Mouse (Mus musculus): ENCODE measurements around the gene Col6a6. TPM values are rescaled to one million over a fixed set of nuclear protein-coding genes. Genes with fewer than 3 reads are reported as not detected.
A peak's percentile ranks its signal among the peaks of the same experiment; 100 is the strongest.

The Col6a6 gene
- polyA plus RNA-seq, 1 experiment from 2014 or later, result 0.09 TPM

- no peak overlapping the region for H3K9ac ChIP-seq (replicated peaks; ENCODE audit: low read length)
- no peaks in the 10 kb centered on the region for H3K4me1 ChIP-seq (ENCODE audit: control insufficient read depth, insufficient read depth, low read length)
- H3K4me2 ChIP-seq (ENCODE audit: low read length), result no peak overlapping the region
- no peak for ATAC-seq (ENCODE audit: low FRiP score, low TSS enrichment)
- no peaks in the 10 kb centered on the region for H3K36me3 ChIP-seq (ENCODE audit: control insufficient read depth, insufficient read depth, low read length)
- no peaks in the 10 kb centered on the region for H3K9me3 ChIP-seq (ENCODE audit: control insufficient read depth, low read length)
- WGBS, result 89% methylated on average over 5 of the region's 5 CpGs
- no peak overlapping the region for H3K4me3 ChIP-seq (replicated peaks; ENCODE audit: low read depth, low read length)
- H3K27ac ChIP-seq (replicated peaks; ENCODE audit: low read depth, low read length), result no peak overlapping the region
- DNase-seq, result no peak
- H3K27me3 ChIP-seq (ENCODE audit: control insufficient read depth, insufficient read depth, low read length), result no peaks in the 10 kb centered on the region
Measured at GRCm38 (mm10) chr9:105814436-105814835, 13.5 kb downstream of the Col6a6 start.

GRCm38 (mm10) chr9:105811458-105811857 lies 16.5 kb downstream of the Col6a6 start:
- no peak overlapping the region for H3K9ac ChIP-seq (replicated peaks; ENCODE audit: low read length)
- WGBS, result 49% methylated on average over 7 of the region's 7 CpGs

GRCm38 (mm10) chr9:105808920-105809505 lies 18.9 kb downstream of the Col6a6 start:
- DNase-seq (no peak), ATAC-seq (ENCODE audit: low FRiP score, low TSS enrichment) (no peak)
- Histone ChIP-seq H3K4me1 (ENCODE audit: control insufficient read depth, insufficient read depth, low read length) (no peaks in the 10 kb centered on the region), H3K27me3 (ENCODE audit: control insufficient read depth, insufficient read depth, low read length) (no peaks in the 10 kb centered on the region), H3K27ac (replicated peaks; ENCODE audit: low read depth, low read length) (no peak overlapping the region), H3K36me3 (ENCODE audit: control insufficient read depth, insufficient read depth, low read length) (no peaks in the 10 kb centered on the region), H3K9me3 (ENCODE audit: control insufficient read depth, low read length) (no peaks in the 10 kb centered on the region), H3K4me2 (ENCODE audit: low read length) (no peak overlapping the region), H3K4me3 (replicated peaks; ENCODE audit: low read depth, low read length) (no peak overlapping the region), H3K9ac (replicated peaks; ENCODE audit: low read length) (no peak overlapping the region)
- 85% methylated on average over 17 of the region's 17 CpGs for WGBS

More at GRCm38 (mm10) chr9:105811458-105811857, 16.5 kb downstream of the Col6a6 start:
- H3K9me3 ChIP-seq (ENCODE audit: control insufficient read depth, low read length), result no peaks in the 10 kb centered on the region
- no peaks in the 10 kb centered on the region for H3K36me3 ChIP-seq (ENCODE audit: control insufficient read depth, insufficient read depth, low read length)
- no peaks in the 10 kb centered on the region for H3K27me3 ChIP-seq (ENCODE audit: control insufficient read depth, insufficient read depth, low read length)
- no peak overlapping the region for H3K4me2 ChIP-seq (ENCODE audit: low read length)
- no peak overlapping the region for H3K4me3 ChIP-seq (replicated peaks; ENCODE audit: low read depth, low read length)
- H3K4me1 ChIP-seq (ENCODE audit: control insufficient read depth, insufficient read depth, low read length), result no peaks in the 10 kb centered on the region
- DNase-seq (peak; percentile 21), ATAC-seq (ENCODE audit: low FRiP score, low TSS enrichment) (no peak)
- H3K27ac ChIP-seq (replicated peaks; ENCODE audit: low read depth, low read length), result no peak overlapping the region

- Histone ChIP-seq H3K9me3 (ENCODE audit: control insufficient read depth, low read length) (no peaks in the 10 kb centered on the region), H3K4me3 (replicated peaks; ENCODE audit: low read depth, low read length) (no peak overlapping the region), H3K36me3 (ENCODE audit: control insufficient read depth, insufficient read depth, low read length) (no peaks in the 10 kb centered on the region), H3K4me2 (ENCODE audit: low read length) (no peak overlapping the region), H3K9ac (replicated peaks; ENCODE audit: low read length) (no peak overlapping the region), H3K4me1 (ENCODE audit: control insufficient read depth, insufficient read depth, low read length) (no peaks in the 10 kb centered on the region), H3K27ac (replicated peaks; ENCODE audit: low read depth, low read length) (no peak overlapping the region), H3K27me3 (ENCODE audit: control insufficient read depth, insufficient read depth, low read length) (no peaks in the 10 kb centered on the region)
- WGBS, result 85% methylated on average over 8 of the region's 8 CpGs
- ATAC-seq (ENCODE audit: low FRiP score, low TSS enrichment), result no peak
- no peak for DNase-seq
Measured at GRCm38 (mm10) chr9:105803416-105803815, 24.5 kb downstream of the Col6a6 start.

- H3K4me1 ChIP-seq (ENCODE audit: control insufficient read depth, insufficient read depth, low read length), result peaks cover 6% of the 10 kb centered on the region; the same call in 1 of the 2 replicates
- H3K4me3 ChIP-seq (replicated peaks; ENCODE audit: low read depth, low read length), result no peak overlapping the region
- H3K4me2 ChIP-seq (ENCODE audit: low read length), result no peak overlapping the region
- ATAC-seq (ENCODE audit: low FRiP score, low TSS enrichment) (no peak), DNase-seq (no peak)
- H3K27me3 ChIP-seq (ENCODE audit: control insufficient read depth, insufficient read depth, low read length), result no peaks in the 10 kb centered on the region
- no peak overlapping the region for H3K9ac ChIP-seq (replicated peaks; ENCODE audit: low read length)
- no peaks in the 10 kb centered on the region for H3K9me3 ChIP-seq (ENCODE audit: control insufficient read depth, low read length)
- 90% methylated on average over 5 of the region's 5 CpGs for WGBS
- H3K36me3 ChIP-seq (ENCODE audit: control insufficient read depth, insufficient read depth, low read length), result no peaks in the 10 kb centered on the region
- H3K27ac ChIP-seq (replicated peaks; ENCODE audit: low read depth, low read length), result no peak overlapping the region
Measured at GRCm38 (mm10) chr9:105801463-105801862, 26.5 kb downstream of the Col6a6 start.

GRCm38 (mm10) chr9:105800286-105800685 lies 27.7 kb downstream of the Col6a6 start:
- H3K4me1 ChIP-seq (ENCODE audit: control insufficient read depth, insufficient read depth, low read length), result peaks cover 13% of the 10 kb centered on the region; the same call in 1 of the 2 replicates
- ATAC-seq (ENCODE audit: low FRiP score, low TSS enrichment) (no peak), DNase-seq (no peak)
- no peak overlapping the region for H3K4me2 ChIP-seq (ENCODE audit: low read length)
- no peak overlapping the region for H3K27ac ChIP-seq (replicated peaks; ENCODE audit: low read depth, low read length)
- no peak overlapping the region for H3K9ac ChIP-seq (replicated peaks; ENCODE audit: low read length)
- 87% methylated on average over 5 of the region's 5 CpGs for WGBS
- no peaks in the 10 kb centered on the region for H3K27me3 ChIP-seq (ENCODE audit: control insufficient read depth, insufficient read depth, low read length)
- H3K36me3 ChIP-seq (ENCODE audit: control insufficient read depth, insufficient read depth, low read length), result no peaks in the 10 kb centered on the region
- no peak overlapping the region for H3K4me3 ChIP-seq (replicated peaks; ENCODE audit: low read depth, low read length)
- no peaks in the 10 kb centered on the region for H3K9me3 ChIP-seq (ENCODE audit: control insufficient read depth, low read length)

GRCm38 (mm10) chr9:105796137-105796536 lies 31.8 kb downstream of the Col6a6 start:
- peak; percentile 54 for DNase-seq
- H3K9ac ChIP-seq (replicated peaks; ENCODE audit: low read length), result no peak overlapping the region
- H3K9me3 ChIP-seq (ENCODE audit: control insufficient read depth, low read length), result no peaks in the 10 kb centered on the region
- H3K4me3 ChIP-seq (replicated peaks; ENCODE audit: low read depth, low read length), result no peak overlapping the region
- WGBS, result 37% methylated on average over 6 of the region's 6 CpGs
- no peak for ATAC-seq (ENCODE audit: low FRiP score, low TSS enrichment)
- no peak overlapping the region; the same call in 1 of the 2 replicates for H3K4me2 ChIP-seq (ENCODE audit: low read length)
- H3K4me1 ChIP-seq (ENCODE audit: control insufficient read depth, insufficient read depth, low read length), result peaks cover 13% of the 10 kb centered on the region; the same call in 1 of the 2 replicates
- H3K36me3 ChIP-seq (ENCODE audit: control insufficient read depth, insufficient read depth, low read length), result no peaks in the 10 kb centered on the region
- H3K27me3 ChIP-seq (ENCODE audit: control insufficient read depth, insufficient read depth, low read length), result no peaks in the 10 kb centered on the region
- no peak overlapping the region for H3K27ac ChIP-seq (replicated peaks; ENCODE audit: low read depth, low read length)

GRCm38 (mm10) chr9:105794965-105795364 lies 33.0 kb downstream of the Col6a6 start:
- H3K9ac ChIP-seq (replicated peaks; ENCODE audit: low read length), result no peak overlapping the region
- DNase-seq (no peak), ATAC-seq (ENCODE audit: low FRiP score, low TSS enrichment) (no peak)
- no peak overlapping the region for H3K4me2 ChIP-seq (ENCODE audit: low read length)
- no peaks in the 10 kb centered on the region for H3K36me3 ChIP-seq (ENCODE audit: control insufficient read depth, insufficient read depth, low read length)
- H3K4me1 ChIP-seq (ENCODE audit: control insufficient read depth, insufficient read depth, low read length), result peaks cover 13% of the 10 kb centered on the region; the same call in 1 of the 2 replicates
- H3K27ac ChIP-seq (replicated peaks; ENCODE audit: low read depth, low read length), result no peak overlapping the region
- no peak overlapping the region for H3K4me3 ChIP-seq (replicated peaks; ENCODE audit: low read depth, low read length)
- no peaks in the 10 kb centered on the region for H3K27me3 ChIP-seq (ENCODE audit: control insufficient read depth, insufficient read depth, low read length)
- 74% methylated on average over 4 of the region's 4 CpGs for WGBS
- no peaks in the 10 kb centered on the region for H3K9me3 ChIP-seq (ENCODE audit: control insufficient read depth, low read length)

GRCm38 (mm10) chr9:105791810-105792209 lies 36.1 kb downstream of the Col6a6 start:
- no peaks in the 10 kb centered on the region for H3K9me3 ChIP-seq (ENCODE audit: control insufficient read depth, low read length)
- no peak overlapping the region for H3K9ac ChIP-seq (replicated peaks; ENCODE audit: low read length)
- 82% methylated on average over 5 of the region's 5 CpGs for WGBS
- peaks cover 10% of the 10 kb centered on the region; the same call in 1 of the 2 replicates for H3K4me1 ChIP-seq (ENCODE audit: control insufficient read depth, insufficient read depth, low read length)
- no peaks in the 10 kb centered on the region for H3K36me3 ChIP-seq (ENCODE audit: control insufficient read depth, insufficient read depth, low read length)
- no peak overlapping the region for H3K27ac ChIP-seq (replicated peaks; ENCODE audit: low read depth, low read length)
- ATAC-seq (ENCODE audit: low FRiP score, low TSS enrichment) (no peak), DNase-seq (no peak)
- H3K27me3 ChIP-seq (ENCODE audit: control insufficient read depth, insufficient read depth, low read length), result no peaks in the 10 kb centered on the region
- H3K4me2 ChIP-seq (ENCODE audit: low read length), result no peak overlapping the region
- H3K4me3 ChIP-seq (replicated peaks; ENCODE audit: low read depth, low read length), result no peak overlapping the region

Data from midbrain, embryonic 14.5 days (tissue).